Mouse (Mus musculus) megakaryocyte progenitor cell, adult 5-6 weeks (primary cell): ENCODE data around the gene Olfr398. TPM values are rescaled to one million over a fixed set of nuclear protein-coding genes. Genes with fewer than 3 reads are reported as not detected.

ENCODE experiments used
- ATAC-seq: replicated peaks from 2 replicates; pipeline ENCODE4 v1.8.0; 2016; ENCODE audit warnings: mild to moderate bottlenecking, moderate TSS enrichment, inconsistent platforms; ENCODE audit not compliant: poor library complexity
- total RNA-seq, 2 experiments: library from RNA; stranded (forward) in 1 of 2; stranded (reverse) in 1 of 2; fragments of 157-497, 149-512 nt in 1 of 2; fragments of 200-1000 nt in 1 of 2; gene quantifications; 2 replicates each; pipeline versions ENCODE4 v1.2.3 to v1.2.4; 2015 to 2017

The Olfr398 gene
- total RNA-seq (2015) (not detected in 2 replicates), total RNA-seq (2017) (not detected in 2 replicates)

DNA sequence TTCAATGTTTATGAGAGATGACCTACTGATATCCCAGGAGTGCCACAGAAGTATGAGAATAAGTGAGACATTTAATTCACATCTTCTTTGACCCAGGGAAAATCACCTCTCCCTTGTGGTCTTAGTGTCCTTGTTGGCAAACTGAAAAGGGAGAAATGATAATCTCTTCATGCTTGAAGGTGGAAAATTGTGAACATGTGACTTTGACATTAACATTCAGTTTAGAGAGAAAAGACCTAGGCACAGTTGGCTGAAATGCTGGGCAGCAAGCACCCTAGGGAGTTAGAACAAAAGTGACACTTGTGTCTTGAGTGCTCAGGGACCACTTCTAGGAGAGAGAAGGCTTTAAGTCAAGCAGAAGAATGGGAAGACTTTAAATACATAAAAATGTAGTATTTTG, at the start of gene Olfr398:
Gene Olfr398 (minus strand): TSS at position 101 of the 400 bp plus-strand sequence.
- no peak for ATAC-seq

DNA sequence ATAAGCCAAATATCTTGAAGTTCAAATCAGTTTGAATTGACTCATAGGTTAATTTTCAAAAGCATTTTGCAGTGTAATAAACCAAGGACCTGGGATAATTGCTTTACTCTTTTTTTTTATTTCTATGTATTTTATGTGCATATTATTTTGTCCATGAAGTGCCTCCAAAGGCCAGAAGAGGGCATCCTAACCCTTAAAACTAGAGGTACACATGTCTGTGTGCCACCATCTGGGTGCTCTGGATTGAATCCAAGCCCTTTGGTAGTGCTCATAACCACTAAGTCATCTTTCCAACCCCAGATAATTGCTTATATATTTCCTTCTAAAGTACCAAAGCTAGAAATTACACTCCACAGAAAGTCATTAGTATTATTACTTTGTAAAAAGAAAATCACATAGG, 2.9 kb upstream of the Olfr398 start:
- ATAC-seq, result no peak

DNA sequence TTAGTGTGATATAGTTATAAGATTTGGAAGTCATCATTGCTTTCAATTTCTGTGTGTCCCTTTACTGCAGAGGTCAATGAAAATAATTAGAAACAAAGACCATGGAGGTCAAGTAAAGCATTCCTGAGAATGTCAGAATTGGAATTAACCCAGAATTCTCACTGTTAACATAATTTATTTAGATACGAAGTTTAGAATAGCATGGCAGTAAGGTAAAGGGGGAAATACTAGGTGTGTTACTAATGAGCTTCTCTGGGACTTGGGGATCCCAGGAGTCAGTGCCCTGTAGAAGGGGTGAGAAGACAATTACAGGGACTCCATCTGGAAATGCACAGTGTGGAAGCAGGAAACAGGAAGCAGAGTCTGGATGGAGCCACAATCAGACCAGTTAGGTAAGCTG, 29.7 kb downstream of the Olfr398 start, which contains the start of gene Olfr397:
Gene Olfr397 (plus strand): TSS at position 301 of the 400 bp plus-strand sequence.
- ATAC-seq, result no peak

DNA sequence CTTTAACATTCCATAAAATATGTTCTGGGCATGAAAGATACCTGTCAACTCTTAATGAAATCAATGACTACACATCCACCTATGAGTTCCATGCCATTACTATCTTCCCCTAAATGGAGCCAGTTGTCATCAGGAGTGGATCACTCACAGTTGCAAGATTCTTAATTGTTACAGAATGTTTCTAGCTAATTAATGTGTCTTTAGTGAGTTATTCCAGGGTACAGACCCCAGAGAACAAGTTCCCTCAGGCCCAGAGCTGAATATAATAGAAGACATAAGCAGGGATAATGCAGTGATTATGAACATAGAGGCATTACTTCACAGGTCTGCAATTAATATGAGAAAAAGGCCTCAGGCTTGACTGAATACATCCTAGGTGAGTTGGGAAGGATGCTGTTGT, 53.8 kb downstream of the Olfr398 start, which contains the start of gene Olfr23:
Gene Olfr23 (plus strand): TSS at position 301 of the 400 bp plus-strand sequence.
- ATAC-seq, result no peak

Other genes with a start within 250 kb of the Olfr398 start
- not detected in 2 replicates for gene Olfr389, start 209.7 kb downstream of the Olfr398 start, total RNA-seq (2015)
- gene Olfr389, start 209.7 kb downstream of the Olfr398 start, total RNA-seq (2017), result not detected in 2 replicates
- not detected in 2 replicates for gene Olfr390, start 207.4 kb downstream of the Olfr398 start, total RNA-seq (2015)
- not detected in 2 replicates for gene Olfr390, start 207.4 kb downstream of the Olfr398 start, total RNA-seq (2017)
- gene Olfr391-ps, start 187.4 kb downstream of the Olfr398 start, total RNA-seq (2015), result not detected in 2 replicates
- not detected in 2 replicates for gene Olfr391-ps, start 187.4 kb downstream of the Olfr398 start, total RNA-seq (2017)
- not detected in 2 replicates for gene Olfr392, start 173.4 kb downstream of the Olfr398 start, total RNA-seq (2015)
- gene Olfr392, start 173.4 kb downstream of the Olfr398 start, total RNA-seq (2017), result not detected in 2 replicates
- not detected in 2 replicates for gene Olfr393, start 139.0 kb downstream of the Olfr398 start, total RNA-seq (2015)
- gene Olfr393, start 139.0 kb downstream of the Olfr398 start, total RNA-seq (2017), result not detected in 2 replicates
- not detected in 2 replicates for gene Olfr394, start 99.6 kb downstream of the Olfr398 start, total RNA-seq (2015)
- gene Olfr394, start 99.6 kb downstream of the Olfr398 start, total RNA-seq (2017), result not detected in 2 replicates
- gene Olfr395, start 81.1 kb downstream of the Olfr398 start, total RNA-seq (2015), result not detected in 2 replicates
- gene Olfr395, start 81.1 kb downstream of the Olfr398 start, total RNA-seq (2017), result not detected in 2 replicates
- not detected in 2 replicates for gene Olfr23, start 53.7 kb downstream of the Olfr398 start, total RNA-seq (2015)
- not detected in 2 replicates for gene Olfr23, start 53.7 kb downstream of the Olfr398 start, total RNA-seq (2017)
- gene Olfr397, start 29.6 kb downstream of the Olfr398 start, total RNA-seq (2015), result not detected in 2 replicates
- not detected in 2 replicates for gene Olfr397, start 29.6 kb downstream of the Olfr398 start, total RNA-seq (2017)
- not detected in 2 replicates for gene Olfr139, start 66.1 kb upstream of the Olfr398 start, total RNA-seq (2015)
- not detected in 2 replicates for gene Olfr139, start 66.1 kb upstream of the Olfr398 start, total RNA-seq (2017)
- not detected in 2 replicates for gene Olfr399, start 66.2 kb upstream of the Olfr398 start, total RNA-seq (2015)
- not detected in 2 replicates for gene Olfr399, start 66.2 kb upstream of the Olfr398 start, total RNA-seq (2017)
- not detected in 2 replicates for gene Zfp616, start 79.5 kb upstream of the Olfr398 start, total RNA-seq (2015)
- not detected in 2 replicates for gene Zfp616, start 79.5 kb upstream of the Olfr398 start, total RNA-seq (2017)
- gene Olfr401, start 123.3 kb upstream of the Olfr398 start, total RNA-seq (2015), result not detected in 2 replicates
- not detected in 2 replicates for gene Olfr401, start 123.3 kb upstream of the Olfr398 start, total RNA-seq (2017)
- gene Olfr402, start 163.1 kb upstream of the Olfr398 start, total RNA-seq (2015), result not detected in 2 replicates
- not detected in 2 replicates for gene Olfr402, start 163.1 kb upstream of the Olfr398 start, total RNA-seq (2017)
- not detected in 2 replicates for gene Olfr403, start 195.8 kb upstream of the Olfr398 start, total RNA-seq (2015)
- not detected in 2 replicates for gene Olfr403, start 195.8 kb upstream of the Olfr398 start, total RNA-seq (2017)
- not detected in 2 replicates for gene Olfr43, start 221.0 kb upstream of the Olfr398 start, total RNA-seq (2015)
- gene Olfr43, start 221.0 kb upstream of the Olfr398 start, total RNA-seq (2017), result not detected in 2 replicates